Mouse (Mus musculus): ENCODE data around the gene Rnf141.

Rnf141 gene

DNA sequence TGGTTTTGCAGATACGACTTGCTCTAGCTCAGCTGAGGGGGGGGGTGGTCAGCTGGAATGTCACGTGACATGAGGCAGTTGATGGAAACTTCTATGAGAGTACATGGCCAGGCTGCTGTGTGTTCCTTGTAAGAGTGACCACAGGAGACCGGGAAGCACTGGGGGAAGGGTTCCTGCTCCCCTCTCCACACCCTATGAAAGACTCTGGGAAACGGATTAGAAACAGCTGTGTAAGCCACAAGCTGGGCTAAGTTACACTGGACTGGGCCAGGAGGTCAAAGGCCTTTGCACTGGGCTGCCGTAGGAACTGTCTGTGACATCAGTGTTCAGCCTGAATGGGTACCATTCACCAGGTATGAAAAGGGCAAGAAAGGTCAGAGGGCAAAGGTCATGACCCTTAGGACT, 90.3 kb downstream of the Rnf141 start:
- no peak for DNase-seq

DNA sequence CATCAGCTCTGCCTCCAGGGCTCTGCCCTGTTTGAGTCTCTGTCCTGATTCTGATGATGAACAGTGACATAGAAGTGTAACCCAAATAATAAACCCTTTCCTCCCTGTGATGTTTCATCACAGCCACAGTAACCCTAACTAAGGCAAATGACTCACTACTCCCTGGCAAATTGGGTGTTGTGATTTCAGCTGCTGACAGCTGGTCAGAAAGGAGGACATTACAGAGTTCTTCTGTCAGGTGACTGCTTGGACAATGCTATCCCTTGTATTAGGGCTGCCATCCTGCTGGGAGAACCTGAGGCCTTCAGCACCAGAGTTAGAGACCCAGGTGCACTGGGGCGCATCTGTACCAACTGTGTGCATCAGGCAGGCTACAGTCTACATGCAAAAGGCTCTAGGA, 90.9 kb downstream of the Rnf141 start:
- DNase-seq, result no peak

DNA sequence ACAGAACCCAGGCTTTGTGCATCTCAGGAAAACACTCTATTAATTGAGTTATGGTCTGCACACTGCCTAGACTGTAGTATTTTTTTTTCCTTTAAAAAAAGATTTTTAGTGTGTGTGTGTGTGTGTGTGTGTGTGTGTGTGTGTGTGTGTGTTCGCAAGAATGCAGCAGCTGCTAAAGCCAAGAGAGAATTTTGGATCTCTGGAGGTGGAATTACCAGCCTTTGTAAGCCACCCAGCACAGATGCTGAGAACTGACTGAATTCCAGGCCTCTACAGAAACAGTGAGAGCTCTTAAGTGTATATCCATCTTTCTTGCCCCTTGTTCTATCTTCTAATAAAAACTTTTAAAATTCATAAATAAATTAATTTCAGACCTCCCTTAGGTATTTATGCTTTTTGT, 92.6 kb downstream of the Rnf141 start:
- DNase-seq, result no peak

DNA sequence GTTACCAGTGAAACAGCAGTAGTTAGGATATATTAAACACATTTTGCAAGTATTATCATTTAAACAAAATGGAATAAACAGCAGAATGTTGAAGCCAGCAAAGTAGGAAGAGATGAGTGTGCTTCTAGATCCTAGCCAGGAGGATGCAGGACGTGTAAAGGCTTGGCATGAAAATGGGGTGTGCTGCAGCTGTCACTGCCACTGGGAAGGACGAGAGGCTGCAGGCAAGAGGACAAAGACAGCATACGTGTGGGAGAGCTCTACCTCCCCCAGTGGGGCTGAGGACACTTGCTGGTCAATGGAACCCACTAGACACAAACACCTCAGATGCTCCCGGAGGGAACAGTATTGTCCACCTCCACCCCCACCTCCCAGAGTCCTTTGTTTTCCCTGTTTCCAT, 93.4 kb downstream of the Rnf141 start:
- no peak for DNase-seq

Data from thymus, postnatal 14 days (tissue).